In genomic region chr8:70505698-70506327, GRCm38 (mm10) we compare ENCODE assay signal across 9 mouse cellular contexts. TPM values are rescaled to one million over a fixed set of nuclear protein-coding genes. Genes with fewer than 3 reads are reported as not detected.
DNase-seq lines count a peak whose midpoint lies in the region; ATAC-seq and TF ChIP-seq lines count a peak whose summit lies in the region.
"Had no signal": no experiment of that assay in that cellular context is flagged by ENCODE, and none has a peak within 500 bp of the region (broad histone marks: within the 10 kb centered on the region; RNA-seq: fewer than 3 reads in every experiment).

No protein-coding gene starts in this region.

- no peak; the same call in 1 of the 2 replicates for TF ChIP-seq POLR2A in embryonic fibroblast, embryonic 13.5 days (IDR thresholded peaks at IDR 0.05; ENCODE audit: low read depth, low read length)

- no peak for TF ChIP-seq EP300 in lung, postnatal 0 days (IDR thresholded peaks at IDR 0.05)

- peaks cover 14% of the 10 kb centered on the region; the same call in 1 of the 2 replicates for H3K27me3 ChIP-seq in lung, postnatal 0 days (replicated peaks; ENCODE audit: insufficient read depth, low read length)
- H3K27me3 ChIP-seq in hindbrain, postnatal 0 days (ENCODE audit: insufficient read depth, low read length): peaks cover 11% of the 10 kb centered on the region; the same call in 1 of the 2 replicates
- H3K27me3 ChIP-seq in midbrain, embryonic 14.5 days (ENCODE audit: control insufficient read depth, insufficient read depth, low read length): peaks cover 34% of the 10 kb centered on the region

- H3K4me2 ChIP-seq in lung, postnatal 0 days (replicated peaks; ENCODE audit: low read depth, low read length): peak overlapping the region; percentile 71
- peak overlapping the region; percentile 84 for H3K4me2 ChIP-seq in hindbrain, postnatal 0 days (ENCODE audit: low read depth, low read length)
- H3K4me2 ChIP-seq in midbrain, embryonic 14.5 days (ENCODE audit: low read length): peak overlapping the region; percentile 86

- H3K36me3 ChIP-seq in lung, postnatal 0 days (ENCODE audit: insufficient read depth, low read length): peaks cover 6% of the 10 kb centered on the region; the same call in 1 of the 2 replicates
- H3K36me3 ChIP-seq in hindbrain, postnatal 0 days (ENCODE audit: insufficient read depth, low read length): peaks cover 15% of the 10 kb centered on the region; the same call in 1 of the 2 replicates
- H3K36me3 ChIP-seq in midbrain, embryonic 14.5 days (ENCODE audit: control insufficient read depth, insufficient read depth, low read length): peaks cover 26% of the 10 kb centered on the region

- H3K9ac ChIP-seq in lung, postnatal 0 days (replicated peaks; ENCODE audit: low read depth): peak overlapping the region; percentile 62; the same call in 1 of the 2 replicates
- H3K9ac ChIP-seq in hindbrain, postnatal 0 days (replicated peaks; ENCODE audit: low read length): peak overlapping the region; percentile 78
- H3K9ac ChIP-seq in midbrain, embryonic 14.5 days (replicated peaks; ENCODE audit: low read length): peak overlapping the region; percentile 87

- peaks cover 22% of the 10 kb centered on the region for H3K4me1 ChIP-seq in lung, postnatal 0 days (ENCODE audit: insufficient read depth, low read depth, low read length)
- H3K4me1 ChIP-seq in embryonic fibroblast, embryonic 13.5 days (ENCODE audit: control insufficient read depth, insufficient read depth, low read length): peaks cover 8% of the 10 kb centered on the region; the same call in 1 of the 2 replicates
- H3K4me1 ChIP-seq in hindbrain, postnatal 0 days (ENCODE audit: insufficient read depth, low read length): peaks cover 19% of the 10 kb centered on the region; the same call in 1 of the 2 replicates
- H3K4me1 ChIP-seq in midbrain, embryonic 14.5 days (ENCODE audit: control insufficient read depth, insufficient read depth, low read length): peaks cover 21% of the 10 kb centered on the region

- H3K9me3 ChIP-seq in lung, postnatal 0 days (ENCODE audit: low read length): no peaks in the 10 kb centered on the region
- H3K9me3 ChIP-seq in hindbrain, postnatal 0 days (ENCODE audit: low read length): no peaks in the 10 kb centered on the region
- no peaks in the 10 kb centered on the region; the same call in 1 of the 2 replicates for H3K9me3 ChIP-seq in midbrain, embryonic 14.5 days (ENCODE audit: control insufficient read depth, low read length)

- peak overlapping the region; percentile 76 for H3K4me3 ChIP-seq in lung, postnatal 0 days (ENCODE audit: low read depth, low read length)
- H3K4me3 ChIP-seq in embryonic fibroblast, embryonic 13.5 days (ENCODE audit: insufficient read depth, low read length): peak overlapping the region; percentile 56
- H3K4me3 ChIP-seq in hindbrain, postnatal 0 days (ENCODE audit: low read length): peak overlapping the region; percentile 66
- peak overlapping the region; percentile 68 for H3K4me3 ChIP-seq in midbrain, embryonic 14.5 days (replicated peaks; ENCODE audit: low read depth, low read length)

- no peak for DNase-seq in lung, postnatal 0 days (ENCODE audit: low spot score)
- no peak for DNase-seq in lung, adult 18-20 months
- peak; percentile 50 for DNase-seq in hindbrain, postnatal 0 days (ENCODE audit: low spot score)
- DNase-seq in midbrain, embryonic 14.5 days: no peak
- DNase-seq in spleen, postnatal 14 days (ENCODE audit: low spot score in 2 of 2): no peak
- no peak for DNase-seq in gastrocnemius, postnatal 4 days (ENCODE audit: low spot score in 2 of 2)
- no peak for DNase-seq in urinary bladder, adult 18-20 months (ENCODE audit: low spot score in 2 of 2)

- 33% methylated on average over 32 of the region's 32 CpGs for WGBS in lung, postnatal 0 days
- WGBS in hindbrain, postnatal 0 days: 25% methylated on average over 32 of the region's 32 CpGs
- 45% methylated on average over 32 of the region's 32 CpGs for WGBS in midbrain, embryonic 14.5 days

- no peak for TF ChIP-seq CTCF in lung, postnatal 0 days (IDR thresholded peaks at IDR 0.05)
- no peak for TF ChIP-seq CTCF in embryonic fibroblast, embryonic 13.5 days (IDR thresholded peaks at IDR 0.05; ENCODE audit: borderline replicate concordance, insufficient read depth, low read length)
- TF ChIP-seq CTCF in hindbrain, postnatal 0 days (IDR thresholded peaks at IDR 0.05; ENCODE audit: low read depth): no peak; the same call in 1 of the 2 replicates

- H3K27ac ChIP-seq in lung, postnatal 0 days (ENCODE audit: low read length): peak overlapping the region; percentile 80
- H3K27ac ChIP-seq in embryonic fibroblast, embryonic 13.5 days (ENCODE audit: insufficient read depth, low read length): peak overlapping the region; percentile 45
- peak overlapping the region; percentile 94 for H3K27ac ChIP-seq in hindbrain, postnatal 0 days
- peak overlapping the region; percentile 90 for H3K27ac ChIP-seq in midbrain, embryonic 14.5 days (replicated peaks; ENCODE audit: low read depth, low read length)

- ATAC-seq in lung, postnatal 0 days: peak; percentile 0
- ATAC-seq in hindbrain, postnatal 0 days: peak; percentile 25
- ATAC-seq in midbrain, embryonic 14.5 days (ENCODE audit: low FRiP score, low TSS enrichment): peak; percentile 14

RNA-seq across cellular contexts. Expression of gene Rex1bd, which starts 0.7 kb away (rescaled TPM):
- polyA plus RNA-seq in lung, postnatal 0 days (2015; fragmentation: Nextera tagmentation; extraction: Ambion mirVana): 103 and 117 TPM in 2 replicates
- 29.9 and 46.6 TPM in 2 replicates for polyA plus RNA-seq in embryonic fibroblast, embryonic 13.5 days (2011; ENCODE audit: insufficient read length, low read depth, missing spikeins)
- 140 TPM in 2 replicates for total RNA-seq in hindbrain, postnatal 0 days (2014; rRNA removed)
- polyA plus RNA-seq in hindbrain, postnatal 0 days (2015; fragmentation: Nextera tagmentation; extraction: Ambion mirVana): 188 and 190 TPM in 2 replicates
- polyA plus RNA-seq in midbrain, embryonic 14.5 days (2014; fragmentation: Nextera tagmentation; extraction: Ambion mirVana): 152 and 190 TPM in 2 replicates
- total RNA-seq in gastrocnemius, postnatal 4 days (2021): 100 to 1,000 TPM; 118 to 119 TPM

RNA-seq across cellular contexts. Expression of gene Uba52, which starts 4.8 kb away (rescaled TPM):
- 723 and 836 TPM in 2 replicates for polyA plus RNA-seq in lung, postnatal 0 days (2015; fragmentation: Nextera tagmentation; extraction: Ambion mirVana)
- polyA plus RNA-seq in embryonic fibroblast, embryonic 13.5 days (2011; ENCODE audit: insufficient read length, low read depth, missing spikeins): 547 and 589 TPM in 2 replicates
- 510 and 535 TPM in 2 replicates for total RNA-seq in hindbrain, postnatal 0 days (2014; rRNA removed)
- 717 and 784 TPM in 2 replicates for polyA plus RNA-seq in hindbrain, postnatal 0 days (2015; fragmentation: Nextera tagmentation; extraction: Ambion mirVana)
- 696 and 821 TPM in 2 replicates for polyA plus RNA-seq in midbrain, embryonic 14.5 days (2014; fragmentation: Nextera tagmentation; extraction: Ambion mirVana)
- 1,000 to 10,000 TPM; 1,604 to 1,674 TPM for total RNA-seq in gastrocnemius, postnatal 4 days (2021)

RNA-seq across cellular contexts. Expression of gene Crlf1, which starts 12.9 kb away (rescaled TPM):
- 98.7 and 112 TPM in 2 replicates for polyA plus RNA-seq in lung, postnatal 0 days (2015; fragmentation: Nextera tagmentation; extraction: Ambion mirVana)
- 215 and 351 TPM in 2 replicates for polyA plus RNA-seq in embryonic fibroblast, embryonic 13.5 days (2011; ENCODE audit: insufficient read length, low read depth, missing spikeins)
- total RNA-seq in hindbrain, postnatal 0 days (2014; rRNA removed): 6.5 and 26.7 TPM in 2 replicates
- 16.3 and 17.3 TPM in 2 replicates for polyA plus RNA-seq in hindbrain, postnatal 0 days (2015; fragmentation: Nextera tagmentation; extraction: Ambion mirVana)
- 2.1 and 3.0 TPM in 2 replicates for polyA plus RNA-seq in midbrain, embryonic 14.5 days (2014; fragmentation: Nextera tagmentation; extraction: Ambion mirVana)
- total RNA-seq in gastrocnemius, postnatal 4 days (2021): 1 to 10 TPM; 3.7 to 4.7 TPM
- total RNA-seq: neutrophil, adult 5-6 weeks had no signal

RNA-seq across cellular contexts. Expression of gene Tmem59l, which starts 18.7 kb away (rescaled TPM):
- 4.1 and 5.2 TPM in 2 replicates for polyA plus RNA-seq in lung, postnatal 0 days (2015; fragmentation: Nextera tagmentation; extraction: Ambion mirVana)
- polyA plus RNA-seq in embryonic fibroblast, embryonic 13.5 days (2011; ENCODE audit: insufficient read length, low read depth, missing spikeins): 0.58 and 1.5 TPM in 2 replicates
- 196 and 198 TPM in 2 replicates for total RNA-seq in hindbrain, postnatal 0 days (2014; rRNA removed)
- 191 and 205 TPM in 2 replicates for polyA plus RNA-seq in hindbrain, postnatal 0 days (2015; fragmentation: Nextera tagmentation; extraction: Ambion mirVana)
- 104 and 143 TPM in 2 replicates for polyA plus RNA-seq in midbrain, embryonic 14.5 days (2014; fragmentation: Nextera tagmentation; extraction: Ambion mirVana)
- total RNA-seq in gastrocnemius, postnatal 4 days (2021): not detected
- total RNA-seq: neutrophil, adult 5-6 weeks had no signal

RNA-seq across cellular contexts. Expression of gene Fkbp8, which starts 21.7 kb away (rescaled TPM):
- 222 and 228 TPM in 2 replicates for polyA plus RNA-seq in lung, postnatal 0 days (2015; fragmentation: Nextera tagmentation; extraction: Ambion mirVana)
- polyA plus RNA-seq in embryonic fibroblast, embryonic 13.5 days (2011; ENCODE audit: insufficient read length, low read depth, missing spikeins): 105 and 110 TPM in 2 replicates
- 532 and 593 TPM in 2 replicates for total RNA-seq in hindbrain, postnatal 0 days (2014; rRNA removed)
- 343 and 360 TPM in 2 replicates for polyA plus RNA-seq in hindbrain, postnatal 0 days (2015; fragmentation: Nextera tagmentation; extraction: Ambion mirVana)
- 328 and 408 TPM in 2 replicates for polyA plus RNA-seq in midbrain, embryonic 14.5 days (2014; fragmentation: Nextera tagmentation; extraction: Ambion mirVana)
- 100 to 1,000 TPM; 162 to 184 TPM for total RNA-seq in gastrocnemius, postnatal 4 days (2021)
